Mouse (Mus musculus) Patski (cell line): ENCODE data around the gene Wwc2. TPM values are rescaled to one million over a fixed set of nuclear protein-coding genes. Genes with fewer than 3 reads are reported as not detected.

ENCODE experiments used
- ATAC-seq: fragments of 100-300 bp; one replicate; pipeline ENCODE4 v1.8.0; 2021
- CTCF ChIA-PET: fragments of 350-600 bp; sonication (Branson Sonifier 250); formaldehyde crosslinking; loops from one replicate; lab custom pipeline; 2022; ENCODE audit warnings: inconsistent platforms; lab: Charles Lee
- POLR2A ChIA-PET: fragments of 350-600 bp; sonication (Branson Sonifier 250); formaldehyde crosslinking; loops from one replicate; lab custom pipeline; 2022; ENCODE audit warnings: antibody characterized with exemption, inconsistent platforms; lab: Charles Lee
- DNase-seq: peaks from one replicate; pipeline ENCODE4 v3.0.0-alpha.2; 2011; ENCODE audit warnings: low read depth, low spot score
- H3K27me3 ChIP-seq: fragments of 371-371 bp; one replicate; pipeline ENCODE4 v1.5.1; 2021
- CTCF ChIP-seq: fragments of 100-300 bp; IDR thresholded peaks from one replicate; pipeline ENCODE4 v1.5.1; 2021
- in situ Hi-C: fragments of 300-500 bp; cut with MboI; formaldehyde crosslinking; loops from 3 replicates; pipeline ENCODE4 v1.11.1; 2018; ENCODE audit warnings: low pct_unique_long_range_greater_than_20kb, mixed read lengths
- polyA plus RNA-seq: library from polyadenylated mRNA; unstranded; gene quantifications from one replicate; pipeline ENCODE4 v1.2.3, GENCODE M21; 2021

Wwc2 gene
- polyA plus RNA-seq, 1 experiment from 2014 or later: 62.1 TPM

DNA sequence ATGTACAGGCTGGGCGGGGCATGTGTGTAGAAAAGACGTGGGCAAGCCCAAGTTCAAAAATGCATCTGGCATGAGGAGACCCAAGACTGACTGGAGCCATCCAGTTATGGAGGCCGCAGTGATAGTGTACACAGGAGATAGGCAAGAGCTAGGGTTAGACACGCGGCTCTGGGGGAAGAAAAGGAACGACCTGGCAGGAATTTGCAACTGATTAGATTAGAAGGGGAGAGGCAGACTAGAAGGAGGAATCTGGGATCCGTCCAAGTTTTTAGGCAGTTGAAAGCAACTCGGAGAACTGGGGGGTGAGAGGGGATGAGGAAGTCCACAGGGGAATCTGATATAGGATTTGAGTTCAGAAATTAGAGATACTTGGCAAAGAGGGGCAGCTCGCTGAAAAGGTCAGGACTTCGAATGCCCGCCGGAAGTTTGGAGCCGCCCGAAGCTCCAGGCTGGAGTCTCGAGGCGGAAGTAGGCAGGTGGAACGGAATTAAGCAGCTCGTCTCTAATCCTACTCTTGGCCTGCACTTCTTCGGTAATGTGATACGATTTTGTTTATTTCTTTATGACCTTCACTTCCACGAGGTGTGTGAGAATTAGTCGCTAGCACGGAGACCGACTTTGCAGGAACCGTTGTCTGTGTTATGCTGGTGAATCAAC lies 4.0 kb upstream of the Wwc2 start:
- no peak for DNase-seq
- ATAC-seq: no peak
- H3K27me3 ChIP-seq: no peaks in the 10 kb centered on the region
- ChIA-PET POLR2A (interaction anchor here (0.7 to 1.4 kb wide), 2 partner anchors 22 to 23 kb away, joined by 3 to 4 read pairs; no protein-coding TSS in a partner anchor), CTCF (interaction anchor here (0.7 to 3.5 kb wide), 3 partner anchors 21 to 122 kb away, joined by 3 to 17 read pairs (median 5); no protein-coding TSS in a partner anchor)
- in situ Hi-C loops: loop anchor here (10.0 kb wide), 1 partner anchor 60 kb away; no protein-coding TSS in a partner anchor
- TF ChIP-seq CTCF: no peak

DNA sequence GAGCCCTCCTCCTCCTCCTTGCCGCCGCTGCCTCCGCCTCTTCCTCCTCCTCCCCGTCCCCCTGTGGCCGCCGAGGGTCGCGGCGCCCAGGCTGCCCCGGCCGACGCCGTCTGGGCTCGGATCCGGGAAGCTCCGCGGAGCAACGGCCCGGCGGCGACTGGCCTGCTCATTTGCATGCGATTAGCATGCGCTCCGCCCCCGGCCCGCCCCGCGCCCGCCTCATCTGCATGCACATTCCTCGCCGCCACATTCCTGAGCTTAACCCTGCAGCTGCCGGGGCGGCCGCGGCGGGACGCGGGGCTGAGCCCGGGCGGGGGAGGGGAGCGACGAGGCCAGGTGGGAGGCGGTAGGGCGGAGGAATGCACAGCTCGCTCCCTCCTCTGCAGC lies 345 bp downstream of the Wwc2 start:
- ChIA-PET CTCF (no interaction called here), POLR2A (interaction anchor here (1.2 to 3.5 kb wide), 4 partner anchors 15 to 56 kb away, joined by 3 to 15 read pairs (median 4); no protein-coding TSS in a partner anchor)
- no peak for TF ChIP-seq CTCF
- H3K27me3 ChIP-seq: no peaks in the 10 kb centered on the region
- ATAC-seq (peak; percentile 84), DNase-seq (no peak)
- in situ Hi-C loops: loop anchor here (10.0 kb wide), 1 partner anchor 56 kb away; no protein-coding TSS in a partner anchor

DNA sequence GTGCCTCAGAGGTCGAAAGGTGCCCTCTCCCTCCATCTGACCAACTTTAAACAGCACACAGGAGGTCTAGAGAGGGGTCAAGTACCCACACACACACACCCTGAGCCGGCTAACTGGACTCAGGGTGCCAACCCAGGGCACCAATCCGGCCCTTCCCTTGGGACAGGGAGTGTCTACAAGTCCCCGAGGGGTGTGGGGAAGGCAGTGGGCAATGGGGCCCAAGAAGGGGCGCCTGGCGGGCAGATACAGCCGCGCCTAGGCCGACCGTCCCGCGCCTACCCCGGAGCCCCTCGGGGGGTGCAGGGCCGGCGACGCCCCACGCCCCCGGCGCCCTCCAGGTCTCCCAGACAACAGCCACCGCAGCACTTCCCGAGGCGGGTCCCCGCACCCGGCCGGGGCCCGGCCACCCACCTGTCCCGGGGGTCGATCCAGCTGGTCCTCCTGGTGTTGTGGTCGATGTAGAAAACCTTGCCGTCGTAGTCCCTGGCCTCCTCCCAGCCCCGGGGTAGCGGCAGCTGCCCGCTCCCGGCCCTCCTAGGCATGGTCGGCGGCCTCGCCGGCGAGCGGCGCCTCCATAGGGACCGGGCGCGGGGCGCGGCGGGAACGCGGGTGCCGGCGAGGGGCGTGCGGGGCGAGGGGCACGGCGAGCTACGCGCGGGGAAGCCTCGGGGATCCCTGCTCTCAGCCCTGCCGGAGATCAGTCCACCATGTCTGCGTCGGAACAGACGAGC lies 904 bp downstream of the Wwc2 start:
- H3K27me3 ChIP-seq: no peaks in the 10 kb centered on the region
- no peak for TF ChIP-seq CTCF
- no peak for DNase-seq

DNA sequence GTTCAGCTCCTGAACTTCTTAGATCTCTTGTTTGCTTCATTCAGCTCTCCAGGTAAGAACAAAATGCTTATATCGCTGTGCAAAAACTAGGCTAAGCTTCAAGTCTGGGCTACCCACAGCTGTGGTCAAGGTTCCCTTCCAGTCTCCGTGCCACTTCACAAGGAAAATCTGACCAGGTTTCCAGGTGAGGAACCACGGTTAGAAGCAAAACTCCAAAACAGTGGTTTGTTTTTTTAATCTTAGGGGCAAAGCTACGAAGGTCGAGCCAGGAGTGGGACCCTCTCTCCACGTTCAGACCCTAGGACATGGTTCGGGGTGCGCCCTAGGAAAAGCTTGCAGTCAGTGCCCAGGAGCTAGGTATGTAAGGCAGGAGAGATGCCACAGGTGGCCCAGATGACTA lies 1.5 kb downstream of the Wwc2 start:
- ATAC-seq (no peak), DNase-seq (no peak)
- ChIA-PET CTCF (interaction anchor here (0.9 to 5.0 kb wide), 7 partner anchors 11 to 117 kb away, joined by 3 to 26 read pairs (median 5); no protein-coding TSS in a partner anchor), POLR2A (interaction anchor here (1.3 to 3.5 kb wide), 3 partner anchors 14 to 40 kb away, joined by 4 to 15 read pairs (median 5); no protein-coding TSS in a partner anchor)
- no peak for TF ChIP-seq CTCF
- in situ Hi-C loops: no loop called here
- no peaks in the 10 kb centered on the region for H3K27me3 ChIP-seq

More for the DNA sequence above, 904 bp downstream of the Wwc2 start:
- POLR2A ChIA-PET: interaction anchor here (1.2 to 3.5 kb wide), 5 partner anchors 15 to 56 kb away, joined by 3 to 15 read pairs (median 4); no protein-coding TSS in a partner anchor
- CTCF ChIA-PET: interaction anchor here (0.9 to 5.0 kb wide), 7 partner anchors 11 to 118 kb away, joined by 3 to 26 read pairs (median 5); no protein-coding TSS in a partner anchor
- peak; percentile 9 for ATAC-seq
- in situ Hi-C loops: loop anchor here (10.0 kb wide), 1 partner anchor 55 kb away; no protein-coding TSS in a partner anchor

DNA sequence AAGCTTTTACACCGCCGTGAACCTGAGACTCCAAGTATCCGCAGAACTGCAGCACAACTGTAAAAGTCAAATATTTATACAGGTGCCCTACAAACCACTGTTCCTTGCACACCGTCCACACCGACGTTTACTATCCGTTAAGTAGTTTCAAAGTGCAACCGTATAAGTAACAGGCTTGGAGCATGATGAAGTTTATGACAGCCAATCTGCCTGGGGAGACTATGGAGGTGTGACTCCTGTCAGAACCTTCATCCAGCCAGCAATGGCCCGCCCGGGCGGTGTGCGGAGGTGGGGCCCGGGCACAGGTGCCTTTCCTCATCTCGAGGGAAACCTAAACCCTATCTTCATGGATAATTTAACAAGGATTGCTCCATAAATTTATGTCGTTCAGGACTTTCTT lies 2.6 kb downstream of the Wwc2 start:
- H3K27me3 ChIP-seq: no peaks in the 10 kb centered on the region
- ChIA-PET POLR2A (interaction anchor here (1.0 to 3.5 kb wide), 4 partner anchors 9 to 116 kb away, joined by 4 to 15 read pairs (median 6); no protein-coding TSS in a partner anchor), CTCF (interaction anchor here (0.6 to 5.0 kb wide), 7 partner anchors 11 to 116 kb away, joined by 3 to 26 read pairs (median 5); no protein-coding TSS in a partner anchor)
- no peak for TF ChIP-seq CTCF
- no peak for ATAC-seq
- in situ Hi-C loops: no loop called here
- DNase-seq: no peak

DNA sequence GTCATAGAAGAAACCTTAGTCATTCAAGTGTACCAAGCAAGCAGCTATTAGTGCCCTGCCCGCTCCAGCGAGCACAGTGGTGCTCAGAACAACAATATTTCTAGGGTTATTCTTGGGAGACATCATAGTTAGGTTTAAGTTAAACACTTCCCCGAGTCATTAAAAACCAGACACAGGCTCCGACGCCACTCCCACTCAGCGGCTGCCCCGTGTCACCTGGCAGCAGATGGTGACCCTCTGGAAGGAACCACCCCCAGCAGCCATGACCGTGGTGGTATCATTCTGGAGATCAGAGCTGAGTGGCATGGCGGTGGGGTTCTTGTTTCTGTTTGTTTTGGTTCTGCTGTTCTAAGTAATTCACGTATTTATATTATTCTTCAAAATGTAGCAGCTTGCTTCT lies 5.1 kb downstream of the Wwc2 start:
- in situ Hi-C loops: no loop called here
- ChIA-PET CTCF (interaction anchor here (0.8 to 5.0 kb wide), 5 partner anchors 10 to 114 kb away, joined by 3 to 26 read pairs (median 5); no protein-coding TSS in a partner anchor), POLR2A (interaction anchor here (1.8 kb wide), 1 partner anchor 10 kb away, joined by 6 read pairs; no protein-coding TSS in a partner anchor)
- DNase-seq (no peak), ATAC-seq (no peak)
- H3K27me3 ChIP-seq: no peaks in the 10 kb centered on the region
- no peak for TF ChIP-seq CTCF

DNA sequence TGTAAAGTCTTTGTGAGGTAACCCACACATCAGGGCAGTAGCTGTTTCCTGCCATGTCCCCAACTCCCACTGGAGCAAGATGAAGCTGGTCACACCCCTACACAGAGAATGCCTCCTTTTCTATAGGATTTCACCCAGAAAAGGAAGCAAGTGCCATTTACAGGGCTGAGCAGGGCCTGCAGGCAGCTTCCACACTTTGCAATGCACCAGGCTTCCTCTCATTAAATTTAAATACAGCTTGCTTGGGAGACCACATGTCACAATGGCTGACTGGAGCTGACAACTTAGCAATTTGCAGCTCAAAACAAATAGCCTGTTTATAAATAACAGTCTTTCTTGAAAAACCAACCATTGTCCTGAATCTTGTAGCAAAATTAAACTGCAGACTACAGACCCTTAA lies 5.5 kb downstream of the Wwc2 start:
- in situ Hi-C loops: no loop called here
- no peak for TF ChIP-seq CTCF
- CTCF ChIA-PET: interaction anchor here (0.8 to 5.0 kb wide), 5 partner anchors 10 to 113 kb away, joined by 3 to 26 read pairs (median 5); no protein-coding TSS in a partner anchor

DNA sequence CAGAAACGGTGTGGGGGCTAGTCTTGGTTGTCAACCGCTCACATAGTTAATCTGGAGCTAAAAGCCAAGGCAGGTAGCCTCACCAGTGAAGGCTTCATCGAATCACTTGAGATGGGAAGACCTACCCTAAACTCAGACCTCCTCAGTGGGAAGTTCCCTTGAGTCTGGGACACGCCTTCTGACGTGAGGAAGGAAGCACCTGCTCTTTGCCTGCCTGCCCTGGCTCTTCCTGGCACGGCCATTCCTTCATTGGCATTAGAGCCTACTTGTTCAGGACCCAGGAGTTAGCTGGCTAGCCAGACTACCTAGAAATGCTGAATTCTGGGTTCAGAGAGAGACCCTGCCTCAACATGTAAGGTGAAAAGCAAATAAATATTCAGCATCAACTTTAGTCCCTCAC lies 9.6 kb downstream of the Wwc2 start:
- CTCF ChIA-PET: interaction anchor here (1.7 kb wide), 1 partner anchor 36 kb away, joined by 4 read pairs; no protein-coding TSS in a partner anchor
- POLR2A ChIA-PET: no interaction called here
- no peaks in the 10 kb centered on the region for H3K27me3 ChIP-seq
- DNase-seq: no peak
- in situ Hi-C loops: no loop called here
- TF ChIP-seq CTCF: no peak
- no peak for ATAC-seq

More for the DNA sequence above, 5.5 kb downstream of the Wwc2 start:
- H3K27me3 ChIP-seq: no peaks in the 10 kb centered on the region
- no peak for ATAC-seq
- POLR2A ChIA-PET: interaction anchor here (1.8 kb wide), 1 partner anchor 9 kb away, joined by 6 read pairs; no protein-coding TSS in a partner anchor
- DNase-seq: no peak

DNA sequence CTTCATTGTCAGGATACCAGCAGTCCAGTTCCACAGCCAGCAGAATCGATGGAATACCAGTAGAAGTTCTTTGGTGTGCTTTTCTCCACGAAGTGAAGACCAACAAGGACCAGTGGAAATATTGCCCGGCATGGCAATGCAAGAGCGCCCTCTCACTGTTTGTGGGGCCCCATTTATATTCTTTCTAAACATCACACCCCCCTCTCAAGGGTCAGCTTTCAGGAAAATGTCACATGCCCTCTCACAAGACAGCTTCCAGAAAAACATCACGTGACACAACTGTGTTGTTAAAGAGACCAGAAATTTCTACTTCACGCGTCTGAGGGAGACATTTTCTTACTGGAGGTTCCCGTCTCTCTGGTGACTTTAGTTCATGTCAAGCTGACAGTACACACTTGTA lies 10.8 kb downstream of the Wwc2 start:
- POLR2A ChIA-PET: interaction anchor here (1.3 to 1.6 kb wide), 2 partner anchors 8 to 12 kb away, joined by 6 read pairs; no protein-coding TSS in a partner anchor
- CTCF ChIA-PET: interaction anchor here (1.0 to 1.7 kb wide), 4 partner anchors 30 to 107 kb away, joined by 3 to 4 read pairs (median 4); no protein-coding TSS in a partner anchor
- no peaks in the 10 kb centered on the region for H3K27me3 ChIP-seq
- ATAC-seq (no peak), DNase-seq (no peak)
- TF ChIP-seq CTCF: no peak
- in situ Hi-C loops: no loop called here
